Mouse (Mus musculus) ES-E14 (cell line): ENCODE results near the gene Lpp.

ENCODE experiments used
- CHD2 ChIP-seq: IDR thresholded peaks from 2 replicates; pipeline ENCODE4 v1.6.1; 2014; ENCODE audit warnings: mild to moderate bottlenecking, low read depth, low read length, inconsistent platforms
- HCFC1 ChIP-seq: IDR thresholded peaks from 2 replicates; pipeline ENCODE4 v1.6.1; 2012; ENCODE audit warnings: low read length, inconsistent platforms, borderline replicate concordance; ENCODE audit not compliant: insufficient read depth
- MAFK ChIP-seq: IDR thresholded peaks from 2 replicates; pipeline ENCODE4 v1.6.1; 2014; ENCODE audit warnings: mild to moderate bottlenecking, low read depth, low read length, inconsistent platforms; ENCODE audit not compliant: insufficient read depth
- ZC3H11A ChIP-seq: IDR thresholded peaks from 2 replicates; pipeline ENCODE4 v1.6.1; 2012; ENCODE audit warnings: low read depth, mild to moderate bottlenecking, inconsistent platforms, low read length, borderline replicate concordance
- ZNF384 ChIP-seq: IDR thresholded peaks from 2 replicates; pipeline ENCODE4 v1.6.1; 2012; ENCODE audit warnings: low read depth, low read length, inconsistent platforms

- TF ChIP-seq ZNF384 (no peak), HCFC1 (no peak), MAFK (no peak), CHD2 (no peak), ZC3H11A (no peak)
Measured at GRCm38 (mm10) chr16:24749816-24750215, 356.5 kb downstream of the Lpp start.
